In the genomic region with DNA sequence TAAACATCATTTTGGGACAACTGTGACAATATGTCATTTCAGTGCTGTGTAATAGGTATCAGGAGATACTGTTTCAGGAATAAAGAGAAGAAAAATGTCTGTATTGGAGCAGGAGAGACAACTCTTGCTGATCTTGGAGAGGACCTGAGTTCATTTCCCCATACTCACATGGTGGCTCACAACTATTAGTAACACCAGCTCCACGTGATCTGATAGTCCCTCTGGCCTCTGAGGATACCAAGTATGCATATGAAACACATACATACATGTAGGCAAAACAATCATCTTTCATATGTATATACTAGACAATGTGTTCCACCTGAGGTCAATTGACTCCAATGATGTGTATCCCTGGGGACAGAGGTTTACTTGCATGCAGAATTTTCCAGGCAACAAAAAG, we compare ENCODE assay signal across 17 mouse cellular contexts.
"Had no signal": no experiment of that assay in that cellular context is flagged by ENCODE, and none has a peak within 500 bp of the region (broad histone marks: within the 10 kb centered on the region; RNA-seq: fewer than 3 reads in every experiment).

No protein-coding gene starts in this region.

- H3K9ac ChIP-seq: kidney, embryonic 15.5 days; liver, embryonic 13.5 days; neural tube, embryonic 13.5 days had no signal

- DNase-seq: kidney, adult 11 months; kidney, adult 8-10 months; kidney, postnatal 10 days; kidney, postnatal 36 days; layer of hippocampus, postnatal 36 days; liver, embryonic 13.5 days; lung, adult 2 months; lung, postnatal 14 days; lung, postnatal 4 days; thymus, adult 2 months; thymus, postnatal 14 days; thymus, postnatal 4 days had no signal

- H3K9me3 ChIP-seq: kidney, embryonic 15.5 days; liver, embryonic 13.5 days; neural tube, embryonic 13.5 days had no signal

- H3K4me3 ChIP-seq: kidney, embryonic 15.5 days; left cerebral cortex, adult 2 months; liver, embryonic 13.5 days; myocyte; neural tube, embryonic 13.5 days had no signal

- H3K4me1 ChIP-seq: kidney, embryonic 15.5 days; liver, embryonic 13.5 days; neural tube, embryonic 13.5 days had no signal

- H3K36me3 ChIP-seq: kidney, embryonic 15.5 days; liver, embryonic 13.5 days; neural tube, embryonic 13.5 days had no signal

- H3K27me3 ChIP-seq: kidney, embryonic 15.5 days; liver, embryonic 13.5 days; neural tube, embryonic 13.5 days had no signal

- H3K4me2 ChIP-seq: kidney, embryonic 15.5 days; liver, embryonic 13.5 days; neural tube, embryonic 13.5 days had no signal

- H3K27ac ChIP-seq: kidney, embryonic 15.5 days; left cerebral cortex, adult 2 months; liver, embryonic 13.5 days; neural tube, embryonic 13.5 days; stomach, postnatal 0 days had no signal
